ENCODE assay signal across 28 mouse cellular contexts in genomic region chr7:58866865-58867614, GRCm38 (mm10).
DNase-seq lines count a peak whose midpoint lies in the region; ATAC-seq lines count a peak whose summit lies in the region.
"Had no signal": no experiment of that assay in that cellular context is flagged by ENCODE, and none has a peak within 500 bp of the region (broad histone marks: within the 10 kb centered on the region; RNA-seq: fewer than 3 reads in every experiment).

No protein-coding gene starts in this region.

- no peaks in the 10 kb centered on the region for H3K4me1 ChIP-seq in forebrain, embryonic 11.5 days (replicated peaks; ENCODE audit: control insufficient read depth, insufficient read depth, low read length)
- no peaks in the 10 kb centered on the region for H3K4me1 ChIP-seq in forebrain, embryonic 15.5 days
- no peaks in the 10 kb centered on the region for H3K4me1 ChIP-seq in hindbrain, embryonic 11.5 days (replicated peaks; ENCODE audit: control insufficient read depth, insufficient read depth, low read length)
- no peaks in the 10 kb centered on the region for H3K4me1 ChIP-seq in hindbrain, embryonic 14.5 days (replicated peaks; ENCODE audit: control insufficient read depth, insufficient read depth, low read length)
- 0 out of 2 replicates have a peak, but pooled peaks cover 5% of the 10 kb centered on the region for H3K4me1 ChIP-seq in midbrain, embryonic 14.5 days (ENCODE audit: control insufficient read depth, insufficient read depth, low read length)
- H3K4me1 ChIP-seq: heart, embryonic 13.5 days; limb, embryonic 13.5 days; liver, embryonic 13.5 days; neural tube, embryonic 12.5 days; stomach, embryonic 15.5 days had no signal

- H3K27me3 ChIP-seq in forebrain, embryonic 11.5 days (ENCODE audit: control insufficient read depth, insufficient read depth, low read length), result no peaks in the 10 kb centered on the region
- no peaks in the 10 kb centered on the region for H3K27me3 ChIP-seq in forebrain, embryonic 15.5 days
- no peaks in the 10 kb centered on the region for H3K27me3 ChIP-seq in hindbrain, embryonic 11.5 days (ENCODE audit: control insufficient read depth, insufficient read depth, low read length)
- no peaks in the 10 kb centered on the region for H3K27me3 ChIP-seq in hindbrain, embryonic 14.5 days (ENCODE audit: control insufficient read depth, insufficient read depth, low read length)
- H3K27me3 ChIP-seq in midbrain, embryonic 14.5 days (ENCODE audit: control insufficient read depth, insufficient read depth, low read length), result no peaks in the 10 kb centered on the region
- H3K27me3 ChIP-seq: heart, embryonic 13.5 days; limb, embryonic 13.5 days; liver, embryonic 13.5 days; neural tube, embryonic 12.5 days; stomach, embryonic 15.5 days had no signal

- H3K4me3 ChIP-seq in forebrain, embryonic 11.5 days (ENCODE audit: low read depth, low read length), result no peak overlapping the region
- no peak overlapping the region for H3K4me3 ChIP-seq in forebrain, embryonic 15.5 days
- no peak overlapping the region for H3K4me3 ChIP-seq in hindbrain, embryonic 11.5 days (ENCODE audit: low read depth, low read length)
- H3K4me3 ChIP-seq in hindbrain, embryonic 14.5 days (replicated peaks; ENCODE audit: low read length), result no peak overlapping the region
- H3K4me3 ChIP-seq in midbrain, embryonic 14.5 days (replicated peaks; ENCODE audit: low read depth, low read length), result no peak overlapping the region
- H3K4me3 ChIP-seq: heart, embryonic 13.5 days; limb, embryonic 13.5 days; liver, embryonic 13.5 days; neural tube, embryonic 12.5 days; stomach, embryonic 15.5 days had no signal

- 35% methylated on average over 4 of the region's 4 CpGs for WGBS in forebrain, embryonic 11.5 days
- WGBS in forebrain, embryonic 15.5 days, result 36% methylated on average over 4 of the region's 4 CpGs
- 36% methylated on average over 4 of the region's 4 CpGs for WGBS in hindbrain, embryonic 11.5 days
- WGBS in hindbrain, embryonic 14.5 days, result 21% methylated on average over 4 of the region's 4 CpGs
- 11% methylated on average over 4 of the region's 4 CpGs for WGBS in midbrain, embryonic 14.5 days

- no peak overlapping the region for H3K27ac ChIP-seq in forebrain, embryonic 11.5 days (ENCODE audit: low read depth, low read length)
- no peak overlapping the region for H3K27ac ChIP-seq in forebrain, embryonic 15.5 days (replicated peaks)
- H3K27ac ChIP-seq in hindbrain, embryonic 11.5 days (ENCODE audit: low read depth, low read length), result no peak overlapping the region
- no peak overlapping the region for H3K27ac ChIP-seq in hindbrain, embryonic 14.5 days
- no peak overlapping the region for H3K27ac ChIP-seq in midbrain, embryonic 14.5 days (replicated peaks; ENCODE audit: low read depth, low read length)
- H3K27ac ChIP-seq: heart, embryonic 13.5 days; limb, embryonic 13.5 days; liver, embryonic 13.5 days; neural tube, embryonic 12.5 days; stomach, embryonic 15.5 days had no signal

- no peak overlapping the region for H3K4me2 ChIP-seq in forebrain, embryonic 11.5 days (ENCODE audit: low read depth, low read length, severe bottlenecking)
- no peak overlapping the region for H3K4me2 ChIP-seq in forebrain, embryonic 15.5 days (replicated peaks)
- no peak overlapping the region for H3K4me2 ChIP-seq in hindbrain, embryonic 11.5 days (replicated peaks; ENCODE audit: low read depth, low read length)
- H3K4me2 ChIP-seq in hindbrain, embryonic 14.5 days (replicated peaks), result no peak overlapping the region
- no peak overlapping the region for H3K4me2 ChIP-seq in midbrain, embryonic 14.5 days (ENCODE audit: low read length)
- H3K4me2 ChIP-seq: heart, embryonic 13.5 days; limb, embryonic 13.5 days; liver, embryonic 13.5 days; neural tube, embryonic 12.5 days; stomach, embryonic 15.5 days had no signal

- peak; percentile 77 for ATAC-seq in forebrain, embryonic 11.5 days (replicated peaks; ENCODE audit: low FRiP score)
- ATAC-seq in forebrain, embryonic 15.5 days (replicated peaks), result no peak
- peak; percentile 85 for ATAC-seq in hindbrain, embryonic 11.5 days (ENCODE audit: low FRiP score)
- no peak for ATAC-seq in hindbrain, embryonic 14.5 days (ENCODE audit: low FRiP score)
- ATAC-seq in midbrain, embryonic 14.5 days (ENCODE audit: low FRiP score, low TSS enrichment), result no peak
- ATAC-seq: CD4-positive, CD25-positive, alpha-beta regulatory T cell, adult 4 months; hindbrain, embryonic 16.5 days; intestine, embryonic 16.5 days had no signal

- H3K36me3 ChIP-seq in forebrain, embryonic 11.5 days (ENCODE audit: control insufficient read depth, insufficient read depth, low read length), result no peaks in the 10 kb centered on the region
- no peaks in the 10 kb centered on the region for H3K36me3 ChIP-seq in forebrain, embryonic 15.5 days
- no peaks in the 10 kb centered on the region for H3K36me3 ChIP-seq in hindbrain, embryonic 11.5 days (ENCODE audit: control insufficient read depth, insufficient read depth, low read length)
- H3K36me3 ChIP-seq in hindbrain, embryonic 14.5 days (replicated peaks; ENCODE audit: control insufficient read depth, insufficient read depth), result no peaks in the 10 kb centered on the region
- no peaks in the 10 kb centered on the region for H3K36me3 ChIP-seq in midbrain, embryonic 14.5 days (ENCODE audit: control insufficient read depth, insufficient read depth, low read length)
- H3K36me3 ChIP-seq: heart, embryonic 13.5 days; limb, embryonic 13.5 days; liver, embryonic 13.5 days; neural tube, embryonic 12.5 days; stomach, embryonic 15.5 days had no signal

- no peaks in the 10 kb centered on the region for H3K9me3 ChIP-seq in forebrain, embryonic 11.5 days (ENCODE audit: control insufficient read depth, low read length)
- H3K9me3 ChIP-seq in forebrain, embryonic 15.5 days, result no peaks in the 10 kb centered on the region
- no peaks in the 10 kb centered on the region for H3K9me3 ChIP-seq in hindbrain, embryonic 11.5 days (ENCODE audit: control insufficient read depth, low read length)
- H3K9me3 ChIP-seq in hindbrain, embryonic 14.5 days (ENCODE audit: control insufficient read depth, low read length), result no peaks in the 10 kb centered on the region
- no peaks in the 10 kb centered on the region for H3K9me3 ChIP-seq in midbrain, embryonic 14.5 days (ENCODE audit: control insufficient read depth, low read length)
- H3K9me3 ChIP-seq: heart, embryonic 13.5 days; limb, embryonic 13.5 days; liver, embryonic 13.5 days; neural tube, embryonic 12.5 days; stomach, embryonic 15.5 days had no signal

- H3K9ac ChIP-seq in forebrain, embryonic 11.5 days (ENCODE audit: low read length), result no peak overlapping the region
- no peak overlapping the region for H3K9ac ChIP-seq in forebrain, embryonic 15.5 days (replicated peaks)
- no peak overlapping the region for H3K9ac ChIP-seq in hindbrain, embryonic 11.5 days (ENCODE audit: low read depth, low read length)
- H3K9ac ChIP-seq in hindbrain, embryonic 14.5 days, result no peak overlapping the region
- no peak overlapping the region for H3K9ac ChIP-seq in midbrain, embryonic 14.5 days (replicated peaks; ENCODE audit: low read length)
- H3K9ac ChIP-seq: heart, embryonic 13.5 days; limb, embryonic 13.5 days; liver, embryonic 13.5 days; neural tube, embryonic 12.5 days; stomach, embryonic 15.5 days had no signal

- no peak for DNase-seq in forebrain, embryonic 11.5 days (ENCODE audit: low spot score)
- DNase-seq in hindbrain, embryonic 11.5 days (ENCODE audit: low spot score), result peak; percentile 20
- DNase-seq in hindbrain, embryonic 14.5 days (ENCODE audit: low spot score), result no peak
- DNase-seq in embryo, embryonic 10.5 days (ENCODE audit: low spot score), result peak; percentile 31
- peak; percentile 3 for DNase-seq in midbrain, embryonic 14.5 days
- DNase-seq in kidney, postnatal 10 days, result no peak
- no peak for DNase-seq in urinary bladder, postnatal 14 days (ENCODE audit: low spot score)
- DNase-seq: adrenal gland, postnatal 14 days; cerebellum, adult 9-10 months; gastrocnemius, postnatal 14 days; heart, adult 18-20 months; heart, postnatal 14 days; kidney, adult 9 months; kidney, postnatal 4 days; liver, embryonic 13.5 days; lung, adult 2 months; lung, postnatal 14 days; right cerebral cortex, adult 18-20 months; right cerebral cortex, postnatal 4 days; thymus, postnatal 25 days had no signal

Comparison
In these comparisons a context has a peak if more than half of its experiments do, and no peak if none do; other contexts are left out.
1. ATAC-seq: peak in forebrain, embryonic 11.5 days (single experiment) and hindbrain, embryonic 11.5 days (single experiment); none in forebrain, embryonic 15.5 days (single experiment), hindbrain, embryonic 14.5 days (single experiment) and midbrain, embryonic 14.5 days (single experiment).
2. DNase-seq: peak in hindbrain, embryonic 11.5 days (single experiment), embryo, embryonic 10.5 days (single experiment) and midbrain, embryonic 14.5 days (single experiment); none in forebrain, embryonic 11.5 days (single experiment), hindbrain, embryonic 14.5 days (single experiment), kidney, postnatal 10 days (single experiment) and urinary bladder, postnatal 14 days (single experiment).